Mouse (Mus musculus): ENCODE data around the gene Arf1. TPM values are rescaled to one million over a fixed set of nuclear protein-coding genes. Genes with fewer than 3 reads are reported as not detected.
"Not testable (repeated sequence)": the region's sequence is repeated elsewhere in the genome, so short reads cannot be mapped to it uniquely, and the experiment has no call there.

Gene Arf1
- polyA plus RNA-seq, 2 experiments from 2014 or later = 301 to 312 TPM

DNA sequence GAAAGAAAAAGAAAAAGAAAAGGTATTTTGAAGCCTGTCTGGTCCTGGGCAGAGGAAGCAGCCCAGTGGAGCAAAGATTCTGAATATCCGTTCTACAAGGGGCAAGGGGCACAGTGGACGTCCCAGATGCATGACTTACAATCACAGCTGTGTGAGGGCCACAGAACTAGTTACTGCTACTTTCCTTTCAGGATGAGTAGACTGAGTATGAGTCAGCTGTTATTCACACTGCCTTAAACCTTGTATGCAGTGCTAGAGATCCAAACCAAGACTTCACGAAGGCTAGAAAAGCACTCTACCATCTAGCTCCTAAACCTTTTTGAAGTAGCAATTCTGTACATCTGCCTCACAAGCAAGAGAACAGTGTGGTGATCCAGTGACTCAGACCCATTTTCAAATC, 1.8 kb downstream of the Arf1 start:
- no peak for ATAC-seq

DNA sequence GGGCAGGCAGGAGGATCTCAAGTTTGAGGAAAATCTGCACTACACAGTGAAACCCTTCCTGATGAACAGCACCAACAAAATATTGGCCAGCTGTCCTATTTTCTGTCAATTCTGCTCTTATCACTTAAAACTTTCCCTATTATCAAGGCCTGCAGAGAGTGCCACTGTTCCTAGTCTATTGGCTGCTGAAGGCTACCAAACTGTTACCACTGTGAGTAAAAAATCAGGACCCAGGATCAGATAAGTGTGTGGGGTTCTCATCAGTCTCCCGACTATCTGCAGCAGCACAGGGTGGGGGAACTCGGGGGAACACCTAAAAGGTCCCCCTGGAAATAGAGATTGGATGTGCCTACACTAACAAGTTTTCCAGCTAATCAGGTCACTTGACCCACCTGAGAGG, 2.9 kb downstream of the Arf1 start:
- no peak for ATAC-seq

DNA sequence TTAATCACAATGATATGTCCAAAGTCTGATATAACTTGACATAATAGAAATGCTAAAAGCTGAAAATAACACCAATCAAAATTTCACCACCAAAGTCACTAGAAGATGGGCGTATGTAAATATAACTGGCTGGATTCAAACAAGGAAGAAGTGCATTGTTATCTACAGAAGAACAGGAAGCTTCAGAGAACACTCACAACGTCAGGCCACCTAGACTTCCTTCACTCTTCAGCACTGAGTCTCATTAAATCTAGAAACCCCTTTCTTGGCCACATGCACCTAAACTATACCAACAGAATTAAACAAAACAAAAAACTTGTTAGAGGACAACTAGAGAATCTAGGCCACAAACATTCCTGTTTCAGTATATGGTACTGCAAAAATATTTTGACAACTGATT, 3.6 kb downstream of the Arf1 start:
- ATAC-seq = peak; percentile 15

DNA sequence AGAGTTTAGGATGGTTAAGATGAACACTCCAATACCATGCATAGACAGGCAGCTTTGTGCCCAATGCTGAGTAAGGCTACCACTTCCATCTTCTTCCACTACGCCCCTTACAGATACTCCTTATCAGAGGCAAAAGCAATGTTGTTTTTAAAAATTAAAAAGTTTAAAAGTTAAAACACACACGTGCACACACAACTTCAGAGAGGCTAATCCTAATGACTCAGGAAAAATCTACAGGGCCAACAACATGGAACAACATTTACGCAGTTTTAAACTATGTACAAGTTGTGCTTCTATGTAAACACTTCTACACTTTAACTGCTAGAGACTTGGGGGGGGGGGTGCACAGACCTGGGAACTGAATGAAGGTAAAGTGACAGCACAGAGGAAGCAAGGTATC, 4.0 kb downstream of the Arf1 start:
- no peak for ATAC-seq

DNA sequence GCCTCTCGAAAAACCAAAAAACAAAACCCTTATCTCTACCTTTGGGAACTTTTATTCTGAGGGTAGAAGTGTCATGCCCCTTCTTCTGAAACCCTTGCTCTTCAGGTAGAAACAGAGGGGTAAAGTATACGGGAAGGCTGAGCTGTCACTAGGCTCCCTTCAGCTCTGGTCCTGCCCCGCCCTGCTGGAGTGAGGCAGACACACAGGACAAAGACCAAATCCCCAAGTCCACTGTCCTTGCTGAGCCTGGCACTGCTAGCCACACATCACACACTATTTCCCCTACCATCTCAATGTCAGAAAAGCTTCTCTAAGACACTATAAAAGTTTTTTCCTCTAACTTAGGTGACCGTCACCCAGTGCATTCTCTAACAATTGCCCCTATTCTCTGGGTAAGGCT, 5.8 kb downstream of the Arf1 start:
- ATAC-seq = no peak

DNA sequence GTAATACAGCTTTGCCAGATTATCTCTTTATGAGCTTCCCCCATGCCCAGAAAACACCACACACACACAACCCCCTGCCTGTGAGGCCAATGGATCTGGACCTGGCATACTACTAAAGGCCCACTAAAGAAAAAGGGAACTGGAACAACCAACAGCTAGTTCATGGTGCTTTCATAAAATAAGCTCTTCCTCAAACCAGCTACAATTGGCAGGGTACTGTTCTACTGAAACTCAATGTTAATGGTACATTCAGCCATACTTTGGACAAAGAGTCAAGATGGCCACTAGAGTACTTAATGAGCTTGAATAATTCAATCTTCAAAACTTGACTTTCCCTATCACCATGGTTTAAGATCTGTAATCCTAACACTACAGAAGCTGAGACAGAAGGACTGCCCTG, 6.5 kb downstream of the Arf1 start:
- ATAC-seq = no peak

DNA sequence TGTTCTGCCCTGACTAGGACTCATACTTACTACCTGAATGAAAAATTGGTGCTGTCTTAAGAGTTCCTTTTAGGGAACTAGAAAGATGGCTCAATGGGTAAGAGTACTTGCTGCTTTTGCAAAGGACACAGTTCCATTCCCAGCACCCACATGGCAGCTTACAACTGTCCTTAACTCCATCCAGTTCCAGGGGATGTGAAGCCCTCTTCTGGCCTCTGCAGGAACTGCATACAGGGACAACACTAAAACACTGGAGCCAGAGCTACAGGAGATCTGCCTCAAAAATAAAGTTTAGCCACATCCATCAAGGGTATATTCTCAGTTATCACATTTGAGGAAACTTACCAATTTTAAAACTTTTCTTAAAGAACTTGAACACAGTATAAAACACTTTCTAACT, 9.0 kb downstream of the Arf1 start:
- ATAC-seq = peak; percentile 34

DNA sequence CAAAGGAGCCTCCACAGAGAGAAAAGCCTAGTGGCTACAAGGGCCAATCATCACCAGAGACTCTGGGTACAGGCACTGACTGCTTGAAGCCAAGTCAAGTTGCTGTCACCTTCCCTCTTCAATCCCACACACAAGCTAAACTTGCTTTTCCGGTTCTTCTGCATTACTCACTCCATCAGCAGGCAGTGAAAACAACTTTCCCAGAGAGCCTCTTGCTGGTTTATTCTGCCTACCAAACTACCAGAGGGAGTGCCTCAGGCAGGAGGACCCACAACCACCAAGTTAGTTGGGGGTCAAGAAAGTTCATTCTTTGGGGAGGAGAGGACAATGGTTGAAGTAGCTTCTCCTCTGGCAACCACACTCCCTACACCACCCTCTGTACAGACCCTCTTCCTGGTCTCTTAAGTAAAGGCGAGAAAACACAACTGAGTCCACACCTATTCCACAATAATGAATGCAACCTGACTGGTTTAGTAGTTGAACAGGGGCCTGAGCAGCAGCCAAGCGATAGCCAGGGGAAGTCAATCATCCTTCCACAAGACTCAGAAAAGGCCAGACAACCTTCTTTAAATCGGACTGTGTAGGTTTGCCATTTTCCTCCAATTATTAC, 9.6 kb downstream of the Arf1 start:
- no peak for ATAC-seq

DNA sequence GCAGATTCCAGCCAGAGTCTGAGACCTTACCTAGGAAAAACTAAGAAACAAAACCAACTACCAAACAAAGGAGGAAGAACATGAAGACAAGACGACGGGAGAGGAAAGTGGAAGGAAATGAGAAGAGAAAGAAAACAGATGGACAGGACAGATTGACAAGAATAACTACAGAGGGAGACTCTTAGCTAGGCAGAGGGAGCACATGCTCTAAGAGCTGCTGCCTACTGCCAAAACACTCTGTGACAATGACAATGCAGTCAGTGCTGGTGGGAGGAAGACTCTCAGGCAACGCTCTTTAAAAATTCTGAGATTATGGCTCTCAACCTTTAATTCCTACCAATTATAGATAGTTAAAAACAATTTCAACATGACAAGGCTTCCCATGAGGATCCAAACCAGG, 11.1 kb downstream of the Arf1 start:
- ATAC-seq = no peak

DNA sequence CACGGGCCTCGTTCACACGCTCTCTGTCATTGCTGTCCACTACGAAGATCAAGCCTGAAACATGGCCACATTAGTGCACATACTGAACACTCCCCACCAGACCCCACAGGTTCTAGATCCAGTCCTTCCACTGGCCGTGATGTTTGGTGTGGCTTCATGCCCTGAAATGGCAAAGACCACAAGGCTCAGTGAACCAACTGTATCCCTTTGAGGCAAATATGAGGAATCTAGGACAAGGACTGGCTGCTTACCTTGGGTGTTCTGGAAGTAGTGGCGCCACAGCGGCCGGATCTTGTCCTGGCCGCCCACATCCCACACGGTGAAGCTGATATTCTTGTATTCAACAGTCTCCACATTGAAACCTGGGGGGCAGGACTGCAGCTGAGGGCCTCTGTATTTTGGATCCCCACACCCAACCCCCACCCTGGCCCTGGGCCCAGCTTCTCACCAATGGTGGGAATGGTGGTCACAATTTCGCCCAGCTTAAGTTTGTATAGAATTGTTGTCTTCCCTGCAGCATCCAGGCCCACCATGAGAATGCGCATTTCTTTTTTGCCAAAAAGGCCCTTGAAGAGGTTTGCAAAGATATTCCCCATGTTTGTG, 15.1 kb downstream of the Arf1 start:
- ATAC-seq = no peak

DNA sequence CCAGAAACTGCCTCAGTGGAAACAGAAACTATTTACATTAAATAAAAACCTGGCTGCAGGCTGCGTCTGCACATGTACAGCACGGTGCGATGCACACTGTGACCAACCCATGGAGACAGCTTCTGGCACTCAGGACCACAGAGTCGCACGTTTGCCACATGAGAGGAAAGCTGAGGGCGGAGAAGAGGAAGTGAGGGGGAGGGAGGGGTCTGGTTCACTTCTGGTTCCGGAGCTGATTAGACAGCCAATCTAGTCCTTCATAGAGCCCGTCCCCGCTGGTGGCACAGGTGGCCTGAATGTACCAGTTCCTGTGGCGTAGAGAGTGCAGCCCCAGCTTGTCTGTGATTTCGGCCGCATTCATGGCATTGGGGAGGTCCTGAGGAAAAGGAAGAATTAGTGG, 15.8 kb downstream of the Arf1 start:
- peak; percentile 73 for ATAC-seq

DNA sequence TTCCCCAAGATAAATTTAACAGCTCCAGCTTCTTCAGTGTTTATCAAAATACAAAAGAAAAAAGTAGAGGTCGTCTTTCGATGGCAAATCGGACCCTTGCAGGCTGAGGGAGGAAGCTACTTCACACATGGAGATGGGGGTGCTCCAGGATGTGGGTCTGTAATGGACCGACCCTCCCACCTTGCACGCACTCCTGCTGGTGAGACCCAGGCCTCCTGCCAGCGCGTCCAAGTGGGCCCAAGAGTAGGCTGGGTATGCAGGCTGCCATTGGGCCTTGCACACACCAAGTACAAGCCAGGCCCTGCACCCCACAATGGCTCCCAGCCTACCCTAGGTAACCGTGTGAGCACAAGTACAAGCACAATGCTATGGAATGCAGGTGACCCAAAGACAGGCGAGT, 16.5 kb downstream of the Arf1 start:
- not testable (repeated sequence) for ATAC-seq

DNA sequence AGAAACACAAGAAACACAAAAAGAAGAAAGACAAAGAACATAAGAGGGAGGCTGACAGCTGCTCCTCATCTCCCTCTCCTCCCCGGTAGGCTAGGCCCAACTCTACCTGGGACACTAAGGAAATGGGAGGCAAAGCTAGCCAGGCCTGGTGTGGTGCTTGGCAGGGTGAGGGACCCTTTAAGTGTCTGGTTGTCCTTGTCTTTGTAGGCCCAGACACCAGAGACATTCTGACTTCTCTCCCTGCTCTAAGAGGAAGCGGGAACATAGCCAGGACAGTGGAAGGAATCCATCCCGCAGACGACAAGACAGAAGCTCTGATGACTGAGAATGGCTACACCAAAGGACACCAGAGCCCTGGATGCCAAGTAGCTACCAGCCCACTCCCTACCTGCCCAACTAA, 18.1 kb downstream of the Arf1 start:
- no peak for ATAC-seq

DNA sequence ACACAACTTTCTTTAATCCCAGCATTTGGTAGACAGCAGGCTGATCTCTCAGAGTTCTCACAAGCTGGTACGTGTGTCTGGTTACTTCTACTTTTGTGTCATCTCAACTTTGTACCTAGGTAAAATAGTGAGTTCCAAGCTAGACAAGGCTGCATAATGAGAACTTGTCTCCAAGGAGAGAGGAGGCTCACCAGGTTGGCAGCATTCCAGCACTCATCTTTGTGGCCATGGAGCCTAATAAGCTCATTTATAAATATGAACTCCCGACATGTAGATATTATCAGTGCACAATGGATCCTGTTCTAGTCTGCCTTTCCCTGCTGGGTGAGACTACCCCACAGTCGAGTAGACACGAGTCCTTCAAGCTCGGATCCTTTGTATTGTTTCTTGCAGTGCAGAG, 18.5 kb downstream of the Arf1 start:
- no peak for ATAC-seq

DNA sequence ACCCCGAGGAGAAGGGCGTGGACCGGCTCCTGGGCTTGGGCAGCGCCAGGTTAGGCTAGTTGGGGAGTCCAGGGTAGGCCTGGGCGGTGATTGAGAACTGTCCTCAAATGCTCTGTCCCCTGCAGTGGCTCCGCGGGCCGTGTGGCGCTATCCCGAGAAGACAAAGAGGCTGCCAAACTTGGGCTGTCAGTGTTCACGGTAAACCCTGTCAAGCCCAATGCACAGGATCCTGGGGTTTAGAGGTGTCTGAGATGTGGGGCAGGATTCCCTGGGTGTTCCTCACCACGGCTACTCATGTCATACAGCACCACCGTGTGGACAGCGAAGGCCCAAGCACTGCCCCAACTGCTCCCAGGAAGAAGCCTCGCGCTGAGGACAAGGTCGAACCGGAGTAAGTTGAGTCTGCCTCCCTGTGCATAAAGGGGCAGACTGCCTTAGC, 19.0 kb downstream of the Arf1 start:
- ATAC-seq = peak; percentile 13

DNA sequence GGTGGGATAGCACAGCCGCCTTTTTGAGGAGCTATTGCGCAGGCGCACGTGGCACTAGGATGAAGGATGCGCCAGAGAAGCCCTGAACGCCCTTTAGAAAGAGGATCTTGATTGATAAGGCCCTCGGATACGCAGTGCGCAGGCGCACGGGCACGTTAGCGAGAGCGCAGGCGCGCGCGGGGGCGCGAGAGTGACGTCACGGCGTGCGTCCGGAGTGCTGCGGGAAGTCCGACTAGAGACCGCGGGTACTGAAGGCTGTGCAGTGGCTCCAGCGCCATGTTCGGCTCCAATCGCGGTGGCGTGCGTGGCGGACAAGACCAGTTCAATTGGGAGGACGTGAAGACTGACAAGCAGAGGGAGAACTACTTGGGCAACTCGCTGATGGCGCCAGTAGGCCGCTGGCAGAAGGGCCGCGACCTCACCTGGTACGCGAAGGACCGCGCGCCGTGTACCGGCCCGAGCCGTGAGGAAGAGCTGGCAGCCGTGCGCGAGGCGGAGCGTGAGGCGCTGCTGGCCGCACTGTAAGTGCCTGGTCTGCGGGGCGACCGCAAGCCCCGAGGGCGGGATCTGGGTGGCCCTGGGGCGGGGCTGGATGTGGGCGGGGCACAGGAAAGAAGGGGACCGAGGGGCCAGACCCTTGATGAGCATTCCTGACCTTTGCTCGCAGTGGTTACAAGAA, 19.8 kb downstream of the Arf1 start, which contains the start of gene 2310033P09Rik:
Gene 2310033P09Rik, plus strand, starts transcription at position 169 of the 679 bp plus-strand sequence.
- ATAC-seq = peak; percentile 73

DNA sequence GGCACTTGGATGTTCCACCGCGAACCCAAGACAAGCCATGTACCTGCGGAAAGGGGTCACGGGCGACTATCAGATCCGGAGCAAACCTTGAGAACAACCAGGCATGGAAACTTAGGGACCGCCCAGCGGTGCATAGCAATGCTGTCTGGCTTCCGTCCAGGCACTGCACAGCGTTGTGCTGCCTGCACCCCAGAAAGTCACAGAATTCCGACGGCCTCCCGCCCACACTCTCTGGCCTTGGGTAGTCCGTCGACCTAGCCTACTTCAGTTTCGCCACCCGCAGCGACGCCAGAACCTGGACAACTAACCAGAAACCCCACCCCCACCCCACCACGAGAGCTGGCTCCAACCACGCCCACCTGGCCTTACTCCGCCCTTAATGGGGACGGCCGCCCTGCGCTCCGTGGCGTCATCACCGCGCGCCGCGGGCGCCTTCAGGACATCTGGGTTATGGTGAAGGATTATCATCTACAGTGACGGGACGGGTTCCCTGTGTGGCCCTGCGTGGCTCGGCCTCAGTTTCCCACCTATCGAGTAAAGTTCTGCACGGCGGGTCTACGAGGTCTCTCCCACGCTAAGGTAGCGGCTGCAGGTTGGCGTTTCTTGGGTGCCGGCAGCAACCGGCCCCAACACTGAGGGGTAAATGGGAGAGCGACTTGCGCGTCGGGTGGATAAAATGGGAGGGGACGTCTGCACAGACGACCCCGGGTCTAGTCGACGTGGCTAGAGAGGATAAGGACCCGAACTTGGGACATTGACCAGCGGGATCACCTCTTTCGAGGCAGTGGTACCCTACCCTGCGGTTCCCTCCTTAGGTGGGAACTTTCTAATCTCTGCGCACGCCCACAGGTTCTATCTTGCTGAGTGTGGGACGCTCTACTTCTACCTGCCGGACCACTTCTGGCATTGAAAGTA, 25.7 kb downstream of the Arf1 start, which contains the start of gene Mrpl55:
Gene Mrpl55, plus strand, starts transcription at position 406 of the 915 bp plus-strand sequence.
- ATAC-seq = peak; percentile 88

DNA sequence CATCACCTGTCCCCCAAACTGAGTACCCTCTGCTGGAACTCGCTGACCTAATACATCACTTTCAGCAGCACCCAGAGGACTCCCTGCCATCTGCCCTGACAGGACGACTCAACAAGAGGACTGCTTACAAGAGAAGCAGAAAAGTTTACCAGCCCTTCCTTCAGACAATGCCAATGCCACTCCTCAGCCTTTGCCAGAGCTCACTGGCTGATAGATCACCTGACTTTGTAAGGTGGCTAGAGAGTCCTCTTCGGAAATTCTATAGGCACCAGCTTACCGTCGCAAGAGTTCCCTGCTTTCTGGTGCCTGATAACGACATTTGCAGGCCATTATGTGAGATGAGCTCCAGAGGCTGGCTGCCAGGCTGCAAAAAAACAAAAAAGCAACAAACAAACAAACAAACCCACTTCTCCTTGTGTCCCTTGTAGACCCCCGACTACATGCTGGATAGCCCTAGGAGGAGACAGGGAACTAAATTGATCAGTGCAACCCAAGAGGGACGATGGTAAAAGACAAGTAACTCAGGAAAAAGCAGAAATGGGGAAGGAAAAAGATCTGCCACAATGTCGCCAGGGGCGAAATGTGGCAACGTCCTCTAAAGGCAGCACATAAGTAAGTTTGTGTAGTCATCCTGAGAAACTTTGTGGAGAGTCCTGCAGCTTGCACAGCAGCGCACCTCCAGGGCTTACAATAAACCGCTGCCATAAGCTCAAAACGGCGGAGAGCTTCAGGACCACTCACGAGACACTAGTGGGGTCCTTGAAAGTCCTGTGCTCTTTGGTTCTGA, 26.7 kb downstream of the Arf1 start:
- peak; percentile 16 for ATAC-seq

DNA sequence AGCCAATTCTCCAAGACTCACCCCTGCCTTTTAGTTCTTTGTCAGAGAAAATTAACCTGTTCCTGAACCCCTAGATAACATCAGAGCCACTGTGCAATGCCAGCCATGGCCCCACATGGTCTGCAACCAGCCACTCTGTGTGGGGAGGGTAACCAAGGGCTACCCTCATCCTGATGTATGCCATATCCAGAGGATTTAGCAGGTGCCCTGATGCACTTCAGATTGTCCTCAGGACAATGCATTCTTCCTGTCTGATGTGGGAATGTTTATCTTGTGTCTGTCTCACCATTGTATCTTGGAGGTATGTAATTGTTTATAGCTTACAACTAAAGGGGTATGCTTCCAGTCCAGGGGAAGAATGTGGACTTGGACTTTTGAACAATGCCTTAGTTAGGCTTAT, 31.8 kb downstream of the Arf1 start:
- ATAC-seq = no peak

DNA sequence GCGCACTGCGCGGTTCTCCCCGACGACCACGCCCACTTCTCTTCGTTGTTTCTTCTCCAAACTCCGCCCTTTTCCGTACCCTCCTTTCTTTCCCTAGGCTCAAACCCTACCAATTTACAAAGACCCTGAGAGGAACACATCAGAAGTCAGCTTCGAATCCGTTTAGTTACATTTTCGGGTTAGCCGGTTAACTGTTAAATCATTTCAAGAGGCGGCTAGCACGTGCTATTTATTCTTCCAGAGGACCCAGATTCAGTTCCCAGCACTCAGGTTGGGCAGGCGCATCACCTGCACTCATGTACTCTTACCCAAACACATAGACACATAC, 36.0 kb downstream of the Arf1 start, which contains the start of gene Guk1:
Gene Guk1, minus strand, starts transcription at position 154 of the 328 bp plus-strand sequence.
- no peak for ATAC-seq

DNA sequence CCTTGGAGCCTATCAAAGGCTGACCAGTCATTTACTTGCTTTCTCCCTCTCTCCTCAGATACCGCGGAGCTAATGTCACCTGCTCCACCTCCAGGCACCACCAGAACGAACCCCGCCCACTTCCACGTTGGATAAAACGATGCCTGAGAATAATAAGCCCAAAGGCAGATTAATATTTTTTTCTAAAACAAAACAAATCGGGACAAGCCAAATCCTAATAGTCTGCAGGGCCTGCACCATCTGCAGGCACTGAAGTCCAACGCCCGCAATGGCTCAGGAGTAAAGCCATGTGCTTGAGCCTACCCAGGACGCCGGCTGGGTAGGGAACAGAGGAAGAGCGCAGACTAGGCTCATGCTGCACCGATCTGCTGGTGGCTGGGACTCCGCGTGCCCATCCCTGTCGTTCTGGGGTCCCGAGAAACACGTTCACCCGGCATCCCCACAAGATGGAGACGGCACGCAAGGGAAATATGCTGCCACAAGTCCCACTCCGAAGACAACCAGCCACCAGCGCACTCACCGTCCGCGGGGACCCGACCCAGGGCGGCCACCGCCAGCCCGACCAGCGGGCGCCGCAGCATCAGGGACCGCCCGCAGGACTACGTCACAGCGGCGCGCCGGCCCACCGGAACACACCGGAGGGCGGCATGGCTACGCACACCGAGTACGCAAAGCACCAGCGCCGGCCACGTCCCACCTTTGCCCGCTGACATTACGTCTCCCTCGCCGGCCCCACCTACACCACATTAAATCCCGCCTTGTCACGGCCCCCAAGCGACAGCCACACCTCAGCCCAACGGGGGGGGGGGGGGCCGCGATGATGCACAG, 36.6 kb downstream of the Arf1 start:
- peak; percentile 91 for ATAC-seq

All from activated CD4-positive, CD25-positive, alpha-beta regulatory T cell, adult 4 months (primary cell).